Mouse (Mus musculus): ENCODE measurements at regions not wholly inside any gene's neighbourhood (a gene's known extent, or its start where the extent isn't known, plus 50 kb on each side); places are given as distances from the start of the nearest gene placed in this dataset.

DNA sequence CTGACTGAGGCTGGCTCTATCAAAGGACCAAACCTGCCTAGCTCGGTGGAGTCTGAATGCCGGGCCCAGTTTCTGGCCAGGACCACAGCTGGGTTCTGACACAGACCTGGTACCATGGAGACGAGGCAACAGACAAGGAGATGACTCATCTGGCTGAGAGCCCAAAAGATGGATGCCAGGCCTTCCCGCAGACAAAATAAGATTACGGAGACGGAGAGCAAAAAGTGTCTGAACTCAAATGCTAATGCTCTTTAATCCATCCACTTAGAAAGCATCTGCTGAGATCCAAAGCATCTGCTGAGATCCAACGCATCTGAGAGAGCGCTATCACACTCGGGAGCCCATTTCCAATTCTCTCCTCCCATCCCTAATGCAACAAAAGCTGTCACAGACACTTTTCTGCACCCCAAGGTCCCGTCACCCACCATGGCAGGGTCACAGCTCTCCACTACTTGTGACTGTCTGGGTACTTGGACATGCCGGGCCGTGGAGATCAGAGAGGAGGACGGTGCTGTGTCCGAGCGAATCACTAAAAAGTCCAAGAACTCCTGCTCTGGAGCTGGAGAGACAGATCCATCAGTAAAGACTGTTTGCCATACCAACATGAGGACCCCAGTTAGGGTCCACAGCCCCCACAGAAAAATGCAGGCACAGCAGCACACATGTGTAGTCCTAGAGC lies 278.3 kb upstream of the Sulf2 start:
- DNase-seq: peak; percentile 76

DNA sequence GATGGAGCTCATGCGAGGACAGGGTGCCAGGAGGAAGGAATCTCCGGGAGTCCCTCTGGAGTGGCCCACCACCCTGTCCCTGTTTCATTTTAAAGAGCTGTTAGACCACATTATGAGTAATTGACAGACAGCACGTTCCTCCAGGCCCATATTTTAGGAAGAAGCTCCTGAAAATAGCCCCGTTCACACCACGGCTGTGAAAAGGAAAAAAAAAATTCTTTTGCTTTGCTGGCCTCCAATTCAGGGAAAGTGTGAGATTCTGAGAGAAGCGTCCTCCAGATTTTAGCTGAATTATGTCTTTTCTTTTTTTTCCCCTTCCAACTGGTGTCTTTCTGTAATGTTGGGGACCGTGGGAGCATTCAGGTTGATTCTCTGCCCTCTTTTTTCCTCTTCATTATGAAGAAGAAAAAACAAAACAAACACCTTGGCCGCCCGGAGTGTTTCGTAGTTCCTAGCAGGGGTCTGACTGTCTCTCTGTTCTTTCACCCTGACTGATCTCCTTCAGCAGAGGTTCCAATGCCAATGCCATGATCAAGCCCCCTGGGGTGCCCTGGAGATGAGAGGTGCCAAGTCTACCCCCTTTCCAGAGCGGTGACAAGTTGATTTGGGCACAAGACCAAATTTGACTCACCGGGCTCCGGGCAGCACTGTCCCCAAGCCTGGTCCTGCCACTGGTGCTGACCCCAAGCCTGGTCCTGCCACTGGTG lies 277.6 kb upstream of the Sulf2 start:
- no peak for DNase-seq

GRCm38 (mm10) chr2:166432531-166432930 lies 277.1 kb upstream of the Sulf2 start:
- DNase-seq: no peak

- DNase-seq: no peak
These were observed 274.5 kb upstream of the Sulf2 start for GRCm38 (mm10) chr2:166429918-166430317.

- no peak for DNase-seq
These were observed 274.0 kb upstream of the Sulf2 start for GRCm38 (mm10) chr2:166429494-166429893.

DNA sequence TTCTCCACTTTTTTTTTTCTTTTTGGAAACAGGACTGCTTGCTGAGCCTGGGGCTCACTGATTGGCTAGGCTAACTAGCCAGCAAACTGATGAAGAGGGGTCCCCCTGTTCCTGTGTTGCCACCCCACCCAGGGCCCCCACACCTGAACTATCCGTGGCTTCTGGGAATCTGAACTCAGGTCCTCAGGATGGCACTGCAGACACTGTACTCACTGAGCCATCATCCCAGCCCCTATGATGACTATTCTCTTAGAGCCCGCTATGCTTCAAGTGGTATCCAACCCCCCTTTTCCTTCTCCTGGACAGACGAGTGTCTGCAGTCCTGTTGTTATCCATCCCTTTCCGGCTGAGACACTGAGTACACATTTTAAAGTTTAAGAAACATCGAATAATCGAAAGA lies 271.9 kb upstream of the Sulf2 start:
- DNase-seq: no peak

DNA sequence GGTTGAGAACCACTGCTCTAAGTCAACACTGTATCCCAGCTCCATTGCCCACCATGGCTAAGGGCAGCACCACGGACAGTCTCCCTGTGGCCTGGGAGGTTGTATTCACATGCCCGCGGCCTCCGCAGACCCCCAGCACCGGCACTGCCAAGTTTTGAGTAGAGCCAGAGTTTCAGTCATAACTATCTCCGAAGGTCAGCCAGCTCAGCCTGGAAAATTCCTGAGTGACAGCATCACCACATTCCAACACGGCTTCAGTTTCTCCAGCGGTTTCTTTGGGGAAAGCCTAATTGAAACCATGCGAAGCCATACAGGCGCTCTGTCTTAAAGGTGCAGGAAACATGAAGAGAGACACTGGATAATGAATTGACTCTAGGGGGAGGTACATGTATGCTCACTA lies 271.5 kb upstream of the Sulf2 start:
- DNase-seq: peak; percentile 76

DNA sequence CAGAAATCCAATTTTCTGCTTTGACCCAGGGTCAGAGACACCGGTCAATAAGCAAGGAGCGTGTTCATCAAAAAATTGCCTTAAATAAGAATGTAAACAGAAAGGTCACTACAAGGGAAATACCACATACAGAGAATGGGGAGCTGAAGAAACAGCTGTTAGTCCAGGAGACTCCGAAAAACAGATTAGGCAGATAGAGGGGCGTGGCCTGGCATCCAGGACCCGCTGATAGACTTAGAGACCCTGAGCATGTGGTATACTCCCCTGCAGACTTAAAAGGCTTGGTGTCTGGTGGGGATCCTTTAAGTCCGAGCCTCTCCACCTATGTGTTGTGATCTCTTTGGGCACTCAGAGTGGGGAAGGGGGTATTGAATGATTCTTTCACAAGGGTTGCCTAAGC lies 271.0 kb upstream of the Sulf2 start:
- no peak for DNase-seq

DNA sequence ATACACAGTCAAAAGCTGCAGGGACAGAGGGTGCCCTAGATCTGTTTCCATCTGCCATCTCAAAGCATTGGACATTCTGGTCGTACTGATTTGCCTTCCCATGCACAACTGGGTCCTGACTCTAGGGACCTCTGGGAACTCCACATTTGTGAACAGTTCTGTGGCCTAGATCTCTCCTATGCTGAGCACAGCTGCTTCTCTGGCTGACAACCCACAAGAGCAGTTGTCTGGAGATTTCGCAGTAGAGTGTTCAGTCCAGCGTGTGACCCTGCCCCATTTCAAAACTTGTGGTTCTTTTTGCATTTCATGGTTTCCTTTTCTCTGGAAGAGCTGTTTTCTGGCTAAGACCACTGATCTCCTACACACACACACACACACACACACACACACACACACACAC lies 269.7 kb upstream of the Sulf2 start:
- peak; percentile 70 for DNase-seq

GRCm38 (mm10) chr2:166423132-166423660 lies 267.7 kb upstream of the Sulf2 start:
- DNase-seq: no peak

DNA sequence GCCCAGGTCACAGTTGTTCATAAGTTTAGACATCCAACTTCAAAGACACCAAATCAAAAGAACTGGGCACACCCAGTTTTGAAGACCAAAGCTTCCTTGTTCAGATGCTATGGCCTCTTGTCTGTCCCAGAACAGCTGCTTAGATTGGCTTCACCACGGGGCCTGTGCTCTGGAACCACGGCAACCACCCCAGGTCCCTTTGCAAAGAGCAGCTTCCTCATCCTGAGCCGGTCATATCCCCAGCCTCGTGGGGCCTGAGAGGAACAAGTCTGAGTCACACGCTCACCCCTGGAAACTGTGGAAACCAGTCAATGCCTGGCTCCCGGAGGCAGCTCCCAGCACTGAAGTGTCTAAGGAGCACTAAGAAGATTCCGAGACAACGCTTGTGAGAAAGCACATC lies 264.8 kb upstream of the Sulf2 start:
- DNase-seq: no peak

- peak; percentile 73 for DNase-seq
These were observed 263.8 kb upstream of the Sulf2 start for GRCm38 (mm10) chr2:166419271-166419670.

DNA sequence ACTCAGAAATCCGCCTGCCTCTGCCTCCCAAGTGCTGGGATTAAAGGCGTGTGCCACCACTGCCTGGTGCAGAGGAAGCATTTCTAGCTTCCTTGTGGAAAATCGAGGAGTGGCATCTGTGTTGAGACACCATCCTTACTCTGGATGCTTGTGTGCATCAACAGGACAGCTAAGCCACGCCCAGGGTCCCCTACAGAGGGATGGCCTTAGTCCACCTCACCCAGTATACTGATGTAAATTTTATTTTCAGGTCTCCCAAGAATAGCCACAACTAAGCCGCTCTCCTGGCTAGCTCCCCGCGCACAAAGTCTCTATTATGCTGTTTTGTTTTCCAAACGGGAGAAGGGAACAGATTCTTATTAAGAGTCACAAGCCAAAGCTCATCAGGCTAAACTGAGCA lies 262.8 kb upstream of the Sulf2 start:
- no peak for DNase-seq

DNA sequence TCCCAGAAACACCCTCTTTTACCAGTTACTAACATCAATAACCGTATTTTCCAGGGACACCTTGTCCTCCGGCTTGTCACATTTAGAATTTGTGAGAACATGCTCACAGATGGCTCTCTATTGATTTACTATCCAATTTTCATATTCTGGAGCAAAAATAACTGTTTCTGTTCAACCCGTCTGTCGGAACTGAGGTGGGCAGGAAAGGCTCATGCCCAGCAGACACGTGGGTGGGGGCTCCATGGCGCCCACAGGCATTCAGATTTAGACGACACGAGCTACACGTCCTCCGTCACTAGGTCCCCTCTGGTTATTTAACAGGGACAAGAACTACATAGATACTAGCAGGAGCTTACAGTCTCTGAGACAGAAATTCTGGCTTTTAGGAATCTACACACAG lies 262.2 kb upstream of the Sulf2 start:
- no peak for DNase-seq

- peak; percentile 51 for DNase-seq
These were observed 260.1 kb upstream of the Sulf2 start for GRCm38 (mm10) chr2:166415481-166415965.

GRCm38 (mm10) chr2:166414856-166415255 lies 259.4 kb upstream of the Sulf2 start:
- no peak for DNase-seq

- DNase-seq: peak; percentile 82
These were observed 256.8 kb upstream of the Sulf2 start for GRCm38 (mm10) chr2:166412031-166412858.

- no peak for DNase-seq
These were observed 253.9 kb upstream of the Sulf2 start for GRCm38 (mm10) chr2:166409391-166409790.

GRCm38 (mm10) chr2:166408806-166409205 lies 253.3 kb upstream of the Sulf2 start:
- no peak for DNase-seq

- peak; percentile 75 for DNase-seq
These were observed 252.5 kb upstream of the Sulf2 start for GRCm38 (mm10) chr2:166408009-166408408.

GRCm38 (mm10) chr2:166406826-166407225 lies 251.4 kb upstream of the Sulf2 start:
- DNase-seq: no peak

DNA sequence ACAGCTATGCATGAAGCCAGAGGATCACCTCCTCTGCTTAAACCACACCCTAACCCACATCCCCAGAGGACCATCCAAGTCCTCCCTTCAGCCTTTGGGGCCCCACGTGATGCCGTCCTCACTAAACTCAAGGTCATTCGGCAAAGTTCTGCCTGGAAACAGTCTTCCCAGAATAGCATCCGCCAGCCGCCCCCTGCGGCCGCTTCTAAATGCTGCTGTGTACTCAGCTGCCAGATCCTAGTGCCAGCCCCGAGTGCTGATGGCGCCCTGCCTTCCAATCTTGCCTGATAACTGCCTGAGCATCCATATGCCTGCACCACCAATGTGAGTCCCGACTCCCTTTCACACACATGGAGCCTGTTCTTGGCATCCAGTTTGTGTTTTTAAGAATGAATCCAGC lies 247.9 kb upstream of the Sulf2 start:
- peak; percentile 43 for DNase-seq

GRCm38 (mm10) chr2:166401860-166402259 lies 246.4 kb upstream of the Sulf2 start:
- no peak for DNase-seq

Measured in retina, postnatal 1 day (tissue).